ENCODE assay signal across 11 mouse cellular contexts in genomic region chr3:27767188-27767587, GRCm38 (mm10).
"Had no signal": no experiment of that assay in that cellular context is flagged by ENCODE, and none has a peak within 500 bp of the region (broad histone marks: within the 10 kb centered on the region; RNA-seq: fewer than 3 reads in every experiment).

No protein-coding gene starts in this region.

- DNase-seq: kidney, adult 11 months; kidney, adult 9 months; kidney, postnatal 4 days; liver; right cerebral cortex, postnatal 14 days had no signal

- H3K9ac ChIP-seq: limb, embryonic 12.5 days; midbrain, embryonic 12.5 days; stomach, embryonic 15.5 days had no signal

- H3K27me3 ChIP-seq: limb, embryonic 12.5 days; megakaryocyte, embryonic 14.5 days; midbrain, embryonic 12.5 days; stomach, embryonic 15.5 days had no signal

- H3K4me3 ChIP-seq: layer of hippocampus, adult 2 months; limb, embryonic 12.5 days; midbrain, embryonic 12.5 days; stomach, embryonic 15.5 days had no signal

- H3K4me2 ChIP-seq: limb, embryonic 12.5 days; midbrain, embryonic 12.5 days; stomach, embryonic 15.5 days had no signal

- H3K9me3 ChIP-seq: limb, embryonic 12.5 days; midbrain, embryonic 12.5 days; stomach, embryonic 15.5 days had no signal

- H3K4me1 ChIP-seq: limb, embryonic 12.5 days; megakaryocyte, embryonic 14.5 days; midbrain, embryonic 12.5 days had no signal

- H3K27ac ChIP-seq: kidney, postnatal 0 days; layer of hippocampus, adult 2 months; limb, embryonic 12.5 days; midbrain, embryonic 12.5 days had no signal

- H3K36me3 ChIP-seq: limb, embryonic 12.5 days; midbrain, embryonic 12.5 days; stomach, embryonic 15.5 days had no signal
